Mouse (Mus musculus) midbrain, embryonic 14.5 days (tissue): ENCODE results near the gene Med6. TPM values are rescaled to one million over a fixed set of nuclear protein-coding genes. Genes with fewer than 3 reads are reported as not detected.

Source experiments
- ATAC-seq: fragments of 200-750 bp; cut with Nextera tagmentation; 2 replicates; pipeline ENCODE4 v1.8.0; 2017; ENCODE audit warnings: moderate number of reproducible peaks, moderate library complexity; ENCODE audit not compliant: low FRiP score, low TSS enrichment
- DNase-seq: peaks from one replicate; pipeline ENCODE4 v3.0.0-alpha.2; 2015
- H3K27ac ChIP-seq: fragments of 300-500 bp; sonication (generic); replicated peaks from 2 replicates; pipeline ENCODE4 v1.5.1; 2014; ENCODE audit warnings: mild to moderate bottlenecking, low read depth, low read length, moderate library complexity
- H3K27me3 ChIP-seq: fragments of 300-500 bp; sonication (generic); 2 replicates; pipeline ENCODE4 v1.6.1; 2014; ENCODE audit warnings: low read length, control low read depth, mixed read lengths; ENCODE audit not compliant: control insufficient read depth, insufficient read depth
- H3K36me3 ChIP-seq: fragments of 300-500 bp; sonication (generic); 2 replicates; pipeline ENCODE4 v1.6.1; 2014; ENCODE audit warnings: low read length, control low read depth; ENCODE audit not compliant: control insufficient read depth, insufficient read depth
- H3K4me1 ChIP-seq: fragments of 300-500 bp; sonication (generic); 2 replicates; pipeline ENCODE4 v1.6.1; 2014; ENCODE audit warnings: mild to moderate bottlenecking, antibody characterized with exemption, low read length, control low read depth; ENCODE audit not compliant: control insufficient read depth, insufficient read depth
- H3K4me2 ChIP-seq: fragments of 300-500 bp; sonication (generic); 2 replicates; pipeline ENCODE4 v1.6.1; 2014; ENCODE audit warnings: mild to moderate bottlenecking, low read length, moderate library complexity
- H3K4me3 ChIP-seq: fragments of 300-500 bp; sonication (generic); replicated peaks from 2 replicates; pipeline ENCODE4 v1.5.1; 2014; ENCODE audit warnings: low read depth, low read length
- H3K9ac ChIP-seq: fragments of 300-500 bp; sonication (generic); replicated peaks from 2 replicates; pipeline ENCODE4 v1.6.1; 2014; ENCODE audit warnings: mild to moderate bottlenecking, low read length, moderate library complexity
- H3K9me3 ChIP-seq: fragments of 300-500 bp; sonication (generic); 2 replicates; pipeline ENCODE4 v1.6.1; 2016; ENCODE audit warnings: low read length, control low read depth, mixed read lengths; ENCODE audit not compliant: control insufficient read depth
- WGBS: fragments of 180-500 bp; shearing (Covaris S2); extraction: QIAGEN DNeasy Blood & Tissue Kit; methylation state at CpG from one replicate; pipeline ENCODE4 v1.1.7; 2014; 5-methylcytosine and 5-hydroxymethylcytosine counted together
- polyA plus RNA-seq: library from polyadenylated mRNA; unstranded; fragments of >200 nt; fragmentation: Nextera tagmentation; extraction: Ambion mirVana; gene quantifications from 2 replicates; pipeline ENCODE4 v1.2.1, GENCODE M21; 2014

The Med6 gene
- polyA plus RNA-seq, 1 experiment from 2014 or later = 50.7 TPM

- H3K9ac ChIP-seq = no peak overlapping the region
- H3K9me3 ChIP-seq = no peaks in the 10 kb centered on the region
- no peaks in the 10 kb centered on the region for H3K27me3 ChIP-seq
- no peaks in the 10 kb centered on the region for H3K36me3 ChIP-seq
- H3K4me3 ChIP-seq = no peak overlapping the region
- no peak overlapping the region for H3K27ac ChIP-seq
- DNase-seq (no peak), ATAC-seq (no peak)
- 89% methylated on average over 6 of the region's 6 CpGs for WGBS
- H3K4me2 ChIP-seq = no peak overlapping the region
- peaks cover 7% of the 10 kb centered on the region; the same call in 1 of the 2 replicates for H3K4me1 ChIP-seq
Measured at GRCm38 (mm10) chr12:81627426-81627825, 32.6 kb upstream of the Med6 start.

- DNase-seq (no peak), ATAC-seq (no peak)
- H3K9me3 ChIP-seq = no peaks in the 10 kb centered on the region
- H3K27me3 ChIP-seq = no peaks in the 10 kb centered on the region
- H3K4me3 ChIP-seq = no peak overlapping the region
- H3K9ac ChIP-seq = no peak overlapping the region
- H3K4me1 ChIP-seq = no peaks in the 10 kb centered on the region
- no peak overlapping the region for H3K27ac ChIP-seq
- H3K4me2 ChIP-seq = no peak overlapping the region
- no peaks in the 10 kb centered on the region for H3K36me3 ChIP-seq
- 82% methylated on average over 12 of the region's 12 CpGs for WGBS
Measured at GRCm38 (mm10) chr12:81626226-81626861, 31.5 kb upstream of the Med6 start.

DNA sequence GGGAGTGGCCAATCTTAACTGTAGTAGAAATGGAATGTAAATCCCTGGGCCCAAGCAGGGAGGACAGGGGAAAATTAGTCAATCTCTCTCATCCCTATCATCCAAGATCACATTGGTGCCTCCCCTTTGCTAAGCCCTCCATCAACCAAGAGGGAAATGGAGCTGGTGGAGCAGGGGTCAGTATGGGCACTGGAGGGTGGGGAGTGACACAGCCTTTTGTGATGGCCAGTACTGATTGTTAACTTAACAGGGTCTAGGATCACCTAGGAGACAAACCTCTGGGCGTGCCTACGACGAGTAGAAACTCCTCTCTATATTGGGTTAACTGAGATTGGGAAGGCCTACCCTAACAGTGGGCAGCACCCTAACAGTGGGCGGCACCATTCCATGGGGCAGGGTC lies 28.6 kb upstream of the Med6 start:
- no peak for DNase-seq
- Histone ChIP-seq H3K4me3 (no peak overlapping the region), H3K9ac (no peak overlapping the region), H3K4me1 (no peaks in the 10 kb centered on the region), H3K27ac (no peak overlapping the region), H3K36me3 (no peaks in the 10 kb centered on the region), H3K4me2 (no peak overlapping the region), H3K9me3 (no peaks in the 10 kb centered on the region), H3K27me3 (no peaks in the 10 kb centered on the region)
- no peak for ATAC-seq
- 76% methylated on average over 4 of the region's 4 CpGs for whole genome bisulfite sequencing

DNA sequence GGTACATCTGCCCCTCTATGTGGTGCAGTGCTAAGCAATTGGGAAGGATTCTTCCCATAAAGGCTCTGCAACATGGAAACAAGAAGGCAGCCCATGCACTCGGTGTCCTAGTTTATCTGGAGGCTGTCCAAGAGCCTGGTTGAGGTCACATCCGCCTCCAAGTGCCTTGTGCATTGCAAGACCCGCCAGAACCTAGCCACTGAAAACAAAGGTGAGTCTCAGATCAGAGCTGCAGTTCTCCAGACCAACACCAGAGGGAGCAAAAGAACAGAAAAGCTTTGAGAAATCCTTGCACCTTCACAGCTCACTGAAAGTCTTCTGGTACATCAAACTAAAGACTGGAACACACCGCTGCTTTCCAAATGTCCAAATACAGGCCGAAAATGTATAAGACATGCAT lies 24.5 kb upstream of the Med6 start:
- no peak for ATAC-seq
- Histone ChIP-seq H3K4me2 (no peak overlapping the region), H3K27me3 (no peaks in the 10 kb centered on the region), H3K36me3 (no peaks in the 10 kb centered on the region), H3K4me1 (no peaks in the 10 kb centered on the region), H3K9me3 (no peaks in the 10 kb centered on the region), H3K9ac (no peak overlapping the region), H3K4me3 (no peak overlapping the region), H3K27ac (no peak overlapping the region)
- peak; percentile 93 for DNase-seq
- 22% methylated on average over 5 of the region's 5 CpGs for WGBS

DNA sequence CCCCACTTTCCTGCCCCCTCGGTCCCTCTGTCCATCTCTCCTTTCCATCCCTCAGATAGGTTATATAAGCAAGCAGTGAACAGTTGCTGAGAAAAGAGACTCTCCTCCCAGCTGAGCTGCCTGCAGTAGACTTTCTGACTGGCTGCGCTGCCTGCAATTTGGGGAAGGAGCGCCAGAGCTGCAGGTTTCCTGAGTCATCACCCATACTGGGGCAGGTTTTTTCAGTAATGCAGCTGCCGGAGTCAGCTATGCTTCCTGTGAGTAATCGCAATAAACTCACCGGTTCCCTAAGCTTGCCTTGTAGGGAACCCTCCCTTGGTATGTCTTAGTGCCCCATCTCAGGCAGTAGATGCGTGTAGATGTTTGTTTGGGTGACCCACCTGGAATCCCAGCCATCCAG lies 22.2 kb upstream of the Med6 start:
- ATAC-seq (no peak), DNase-seq (no peak)
- Histone ChIP-seq H3K9ac (no peak overlapping the region), H3K27me3 (no peaks in the 10 kb centered on the region), H3K4me2 (no peak overlapping the region), H3K9me3 (no peaks in the 10 kb centered on the region), H3K36me3 (no peaks in the 10 kb centered on the region), H3K27ac (no peak overlapping the region), H3K4me1 (no peaks in the 10 kb centered on the region), H3K4me3 (no peak overlapping the region)
- 84% methylated on average over 7 of the region's 7 CpGs for WGBS

DNA sequence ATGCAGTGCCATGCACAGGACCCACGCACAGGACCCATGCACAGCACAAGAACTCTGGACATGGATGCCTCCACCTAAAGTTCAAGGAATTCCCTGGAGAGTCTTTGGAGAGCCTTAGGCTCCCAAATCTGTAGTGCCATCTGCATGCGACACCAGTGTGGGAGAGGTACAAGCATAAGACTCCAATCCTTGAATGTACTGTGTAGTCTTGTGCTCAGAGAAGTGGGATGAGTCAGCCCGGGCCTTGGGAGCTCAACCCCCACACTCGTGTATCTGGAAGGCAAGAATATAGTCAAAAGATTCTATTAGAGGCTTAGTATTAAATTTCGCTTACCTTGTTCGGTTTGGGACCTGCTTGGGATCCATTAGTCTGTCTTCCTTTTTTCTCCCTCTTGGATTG lies 21.0 kb upstream of the Med6 start:
- ATAC-seq = no peak
- Histone ChIP-seq H3K9me3 (no peaks in the 10 kb centered on the region), H3K27me3 (no peaks in the 10 kb centered on the region), H3K9ac (no peak overlapping the region), H3K4me1 (no peaks in the 10 kb centered on the region), H3K36me3 (no peaks in the 10 kb centered on the region), H3K4me2 (no peak overlapping the region), H3K27ac (no peak overlapping the region), H3K4me3 (no peak overlapping the region)
- DNase-seq = no peak
- 87% methylated on average over 6 of the region's 6 CpGs for WGBS

- Histone ChIP-seq H3K4me2 (no peak overlapping the region), H3K4me3 (no peak overlapping the region), H3K4me1 (no peaks in the 10 kb centered on the region), H3K27ac (no peak overlapping the region), H3K27me3 (no peaks in the 10 kb centered on the region), H3K9me3 (no peaks in the 10 kb centered on the region), H3K9ac (no peak overlapping the region), H3K36me3 (no peaks in the 10 kb centered on the region)
- ATAC-seq = no peak
- DNase-seq = no peak
Measured at GRCm38 (mm10) chr12:81609445-81609844, 14.6 kb upstream of the Med6 start.

DNA sequence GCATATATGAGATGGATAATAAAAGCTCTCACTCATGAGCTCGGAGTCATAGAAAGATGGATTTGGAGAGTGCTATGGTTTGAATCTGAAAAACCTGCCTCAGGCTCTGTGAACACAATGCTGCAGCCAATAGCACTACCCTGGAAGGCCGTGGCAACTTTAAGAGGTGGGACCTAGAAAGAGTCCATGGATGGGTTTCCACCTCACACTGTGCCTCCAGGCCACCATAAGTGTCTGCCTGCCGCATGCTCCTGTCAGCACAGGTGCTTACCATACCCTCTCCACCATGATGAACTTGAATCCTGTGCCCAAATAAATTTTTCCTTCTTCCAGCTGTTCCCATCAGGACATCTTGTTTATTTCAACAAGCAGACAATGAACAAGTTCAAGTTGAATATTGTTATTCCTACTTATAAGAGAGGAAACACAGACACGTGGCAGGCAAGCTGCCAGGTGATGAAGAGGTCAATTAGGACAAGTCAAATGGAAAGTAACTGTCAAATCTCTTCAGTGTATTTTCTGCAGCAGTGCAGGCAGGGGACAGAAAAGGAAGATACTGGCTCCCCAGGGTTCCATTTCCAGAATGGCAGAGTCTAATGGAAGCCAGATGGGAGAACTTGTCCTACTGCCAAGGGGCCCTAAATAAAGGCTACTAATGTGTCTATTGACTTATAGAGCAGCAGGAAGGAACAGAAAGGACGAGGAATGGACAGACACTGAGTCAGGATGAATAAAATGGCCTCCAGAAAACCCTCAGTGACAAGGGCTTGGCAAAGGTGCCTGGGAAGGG lies 10.4 kb upstream of the Med6 start:
- no peaks in the 10 kb centered on the region for H3K9me3 ChIP-seq
- ATAC-seq = no peak
- no peak overlapping the region for H3K9ac ChIP-seq
- no peaks in the 10 kb centered on the region for H3K4me1 ChIP-seq
- no peak for DNase-seq
- H3K4me3 ChIP-seq = no peak overlapping the region
- 60% methylated on average over 5 of the region's 5 CpGs for WGBS
- no peak overlapping the region for H3K4me2 ChIP-seq
- H3K27me3 ChIP-seq = no peaks in the 10 kb centered on the region
- H3K36me3 ChIP-seq = no peaks in the 10 kb centered on the region
- H3K27ac ChIP-seq = no peak overlapping the region
